Mouse (Mus musculus) neural tube, embryonic 13.5 days (tissue): ENCODE data around the gene Col4a3. TPM values are rescaled to one million over a fixed set of nuclear protein-coding genes. Genes with fewer than 3 reads are reported as not detected.

Source experiments
- ATAC-seq: fragments of 200-750 bp; cut with Nextera tagmentation; 2 replicates; pipeline ENCODE4 v1.8.0; 2017; ENCODE audit warnings: low read depth, mild to moderate bottlenecking, moderate TSS enrichment, moderate library complexity
- H3K27ac ChIP-seq: fragments of 300-500 bp; sonication (generic); replicated peaks from 2 replicates; pipeline ENCODE4 v1.5.1; 2015; ENCODE audit warnings: moderate library complexity, mild to moderate bottlenecking, inconsistent platforms
- H3K27me3 ChIP-seq: fragments of 300-500 bp; sonication (generic); 2 replicates; pipeline ENCODE4 v1.6.1; 2015; ENCODE audit warnings: mild to moderate bottlenecking, inconsistent platforms
- H3K36me3 ChIP-seq: fragments of 300-500 bp; sonication (generic); 2 replicates; pipeline ENCODE4 v1.6.1; 2015; ENCODE audit warnings: mild to moderate bottlenecking, inconsistent platforms
- H3K4me1 ChIP-seq: fragments of 300-500 bp; sonication (generic); replicated peaks from 2 replicates; pipeline ENCODE4 v1.6.1; 2015; ENCODE audit warnings: inconsistent platforms
- H3K4me2 ChIP-seq: fragments of 300-500 bp; sonication (generic); 2 replicates; pipeline ENCODE4 v1.6.1; 2015; ENCODE audit warnings: inconsistent platforms, mild to moderate bottlenecking, moderate library complexity
- H3K4me3 ChIP-seq: fragments of 300-500 bp; sonication (generic); 2 replicates; pipeline ENCODE4 v1.5.1; 2015; ENCODE audit warnings: mild to moderate bottlenecking, inconsistent platforms
- H3K9ac ChIP-seq: fragments of 300-500 bp; sonication (generic); 2 replicates; pipeline ENCODE4 v1.6.1; 2015; ENCODE audit warnings: moderate library complexity, mild to moderate bottlenecking, inconsistent platforms
- H3K9me3 ChIP-seq: fragments of 300-500 bp; sonication (generic); 2 replicates; pipeline ENCODE4 v1.6.1; 2016; ENCODE audit warnings: inconsistent platforms
- WGBS: fragments of 180-500 bp; shearing (Covaris S2); methylation state at CpG from one replicate; pipeline ENCODE4 v1.1.7; 2015; 5-methylcytosine and 5-hydroxymethylcytosine counted together
- polyA plus RNA-seq: library from polyadenylated mRNA; unstranded; fragments of >200 nt; fragmentation: Nextera tagmentation; extraction: Ambion mirVana; gene quantifications from 2 replicates; pipeline ENCODE4 v1.2.1, GENCODE M21; 2015

Gene Col4a3
- polyA plus RNA-seq, 1 experiment from 2014 or later: 0.27 TPM

- Histone ChIP-seq H3K9ac (no peak overlapping the region), H3K4me3 (no peak overlapping the region), H3K4me2 (no peak overlapping the region), H3K36me3 (peaks cover 19% of the 10 kb centered on the region), H3K9me3 (no peaks in the 10 kb centered on the region), H3K27ac (no peak overlapping the region), H3K27me3 (no peaks in the 10 kb centered on the region), H3K4me1 (no peaks in the 10 kb centered on the region)
- 87% methylated on average over 8 of the region's 8 CpGs for WGBS
- no peak for ATAC-seq
Observed at GRCm38 (mm10) chr1:82761454-82762169, 174.9 kb downstream of the Col4a3 start.

GRCm38 (mm10) chr1:82762274-82762673 is 175.6 kb downstream of the Col4a3 start:
- Histone ChIP-seq H3K36me3 (peaks cover 19% of the 10 kb centered on the region), H3K9ac (no peak overlapping the region), H3K27ac (no peak overlapping the region), H3K9me3 (no peaks in the 10 kb centered on the region), H3K4me3 (no peak overlapping the region), H3K27me3 (no peaks in the 10 kb centered on the region), H3K4me1 (no peaks in the 10 kb centered on the region), H3K4me2 (no peak overlapping the region)
- WGBS: 90% methylated on average over 1 of the region's 1 CpGs
- ATAC-seq: no peak

- no peaks in the 10 kb centered on the region for H3K27me3 ChIP-seq
- H3K27ac ChIP-seq: no peak overlapping the region
- H3K4me3 ChIP-seq: no peak overlapping the region
- peaks cover 15% of the 10 kb centered on the region for H3K36me3 ChIP-seq
- 67% methylated on average over 1 of the region's 1 CpGs for WGBS
- no peaks in the 10 kb centered on the region for H3K4me1 ChIP-seq
- H3K4me2 ChIP-seq: no peak overlapping the region
- H3K9me3 ChIP-seq: no peaks in the 10 kb centered on the region
- ATAC-seq: no peak
- H3K9ac ChIP-seq: no peak overlapping the region
Observed at GRCm38 (mm10) chr1:82766227-82766626, 179.5 kb downstream of the Col4a3 start.

DNA sequence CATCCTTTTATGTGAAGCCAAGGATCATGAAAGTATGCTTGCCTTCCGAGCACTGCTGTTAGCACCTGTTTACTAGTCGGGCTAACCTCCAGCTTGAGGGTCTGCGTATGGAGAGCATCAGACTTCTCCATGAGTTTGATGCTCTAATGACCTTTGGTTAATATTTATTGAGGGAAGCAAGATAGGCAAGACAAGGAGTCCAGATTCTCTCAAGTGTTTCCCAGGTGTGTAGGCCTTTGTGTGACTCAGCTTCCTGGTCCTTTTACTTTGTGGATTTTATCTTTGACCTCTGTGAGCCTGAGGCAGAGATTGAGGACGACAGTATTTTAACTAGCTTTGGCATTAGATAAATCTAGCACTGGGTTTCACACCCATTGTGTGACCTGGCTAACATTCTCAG is 179.9 kb downstream of the Col4a3 start:
- no peak for ATAC-seq
- H3K4me3 ChIP-seq: no peak overlapping the region
- no peak overlapping the region for H3K9ac ChIP-seq
- WGBS: 84% methylated on average over 4 of the region's 4 CpGs
- H3K4me2 ChIP-seq: no peak overlapping the region
- no peak overlapping the region for H3K27ac ChIP-seq
- no peaks in the 10 kb centered on the region for H3K9me3 ChIP-seq
- H3K4me1 ChIP-seq: no peaks in the 10 kb centered on the region
- peaks cover 14% of the 10 kb centered on the region for H3K36me3 ChIP-seq
- H3K27me3 ChIP-seq: no peaks in the 10 kb centered on the region

DNA sequence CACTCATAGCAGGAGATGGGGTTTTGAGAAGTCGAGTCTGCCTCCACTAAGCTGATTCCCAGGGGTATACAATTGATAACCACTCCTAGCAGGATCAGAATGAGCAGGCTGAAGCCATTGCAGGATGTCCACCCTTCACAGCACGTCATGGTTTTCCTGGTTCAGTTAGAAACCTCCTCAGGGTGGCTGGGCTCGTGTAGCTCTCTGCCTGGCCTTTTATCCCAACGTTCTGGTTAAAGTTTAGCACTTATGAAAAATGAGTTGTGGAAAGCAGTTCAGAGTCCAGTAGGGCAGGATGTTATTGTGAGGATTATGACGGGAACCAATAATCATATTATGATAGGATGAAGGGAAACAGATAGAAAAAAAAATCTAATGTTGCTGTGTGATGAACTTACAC is 181.5 kb downstream of the Col4a3 start, which contains the start of gene Tm4sf20:
TSS of gene Tm4sf20 (minus strand) at position 193 of the 400 bp plus-strand sequence.
- H3K9ac ChIP-seq: no peak within 1 kb of the TSS
- H3K27me3 ChIP-seq: no peaks in the 10 kb centered on the region
- H3K27ac ChIP-seq: no peak within 1 kb of the TSS
- ATAC-seq: no peak
- no peaks in the 10 kb centered on the region for H3K36me3 ChIP-seq
- H3K4me1 ChIP-seq: no peaks in the 10 kb centered on the region
- no peak within 1 kb of the TSS for H3K4me3 ChIP-seq
- 77% methylated on average over 5 of the region's 5 CpGs for WGBS
- no peaks in the 10 kb centered on the region for H3K9me3 ChIP-seq
- no peak within 1 kb of the TSS for H3K4me2 ChIP-seq

DNA sequence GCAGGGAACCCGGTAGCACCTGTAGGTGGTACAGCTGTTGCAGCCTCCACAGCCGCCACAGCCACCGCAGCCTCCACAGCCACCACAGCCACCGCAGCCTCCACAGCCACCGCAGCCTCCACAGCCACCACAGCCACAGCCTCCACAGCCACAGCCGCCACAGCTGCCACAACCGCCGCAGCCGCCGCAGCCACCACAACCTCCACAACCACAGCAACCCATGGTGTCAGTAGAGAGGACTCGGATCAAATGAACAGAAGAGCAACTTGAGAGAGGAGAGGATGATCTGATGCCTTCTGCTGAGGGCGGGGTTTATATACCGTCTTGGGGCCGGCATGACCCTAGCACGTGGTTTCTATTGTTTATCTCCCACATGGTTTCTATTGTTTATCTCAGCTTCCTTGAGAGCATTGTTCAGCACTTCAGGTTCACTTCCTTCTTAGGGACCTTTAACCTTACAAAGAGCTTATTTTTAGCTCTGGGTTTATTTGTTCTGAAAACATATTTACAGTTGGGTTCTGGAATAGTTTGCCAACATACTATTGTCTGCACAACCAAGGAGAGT is 184.4 kb downstream of the Col4a3 start, which contains the start of gene Gm47791:
TSS of gene Gm47791 (minus strand) at position 222 of the 565 bp plus-strand sequence.
- 84% methylated on average over 15 of the region's 15 CpGs for WGBS
- Histone ChIP-seq H3K4me2 (no peak within 1 kb of the TSS), H3K27me3 (no peaks in the 10 kb centered on the region), H3K9ac (no peak within 1 kb of the TSS), H3K4me3 (no peak within 1 kb of the TSS), H3K4me1 (no peaks in the 10 kb centered on the region), H3K36me3 (no peaks in the 10 kb centered on the region), H3K9me3 (no peaks in the 10 kb centered on the region), H3K27ac (no peak within 1 kb of the TSS)
- no peak for ATAC-seq

Other genes starting within 250 kb of the Col4a3 start
- gene Col4a4, start 72 bp upstream of the Col4a3 start, polyA plus RNA-seq: 0.18 and 0.24 TPM in 2 replicates
- gene Mff, start 138.0 kb downstream of the Col4a3 start, polyA plus RNA-seq: 360 TPM in 2 replicates
- gene Tm4sf20, start 181.5 kb downstream of the Col4a3 start, polyA plus RNA-seq: 0.13 and 0.19 TPM in 2 replicates
- gene Gm47791, start 184.3 kb downstream of the Col4a3 start, polyA plus RNA-seq: not detected in 2 replicates